Mouse (Mus musculus) limb, embryonic 11.5 days (tissue): ENCODE measurements around the gene Cstf3. TPM values are rescaled to one million over a fixed set of nuclear protein-coding genes. Genes with fewer than 3 reads are reported as not detected.

Source experiments
- ATAC-seq: fragments of 200-750 bp; cut with Nextera tagmentation; 2 replicates; pipeline ENCODE4 v1.8.0; 2017; ENCODE audit warnings: low read depth; ENCODE audit not compliant: insufficient number of reproducible peaks, low FRiP score, low TSS enrichment
- DNase-seq: peaks from one replicate; pipeline ENCODE4 v3.0.0-alpha.2; 2015; ENCODE audit warnings: low spot score
- H3K27ac ChIP-seq: fragments of 300-500 bp; sonication (generic); replicated peaks from 2 replicates; pipeline ENCODE4 v1.5.1; 2014; ENCODE audit warnings: low read depth, mild to moderate bottlenecking, low read length
- H3K27me3 ChIP-seq: fragments of 300-500 bp; sonication (generic); 2 replicates; pipeline ENCODE4 v1.6.1; 2014; ENCODE audit warnings: mild to moderate bottlenecking, low read length, mixed read lengths; ENCODE audit not compliant: control insufficient read depth, insufficient read depth
- H3K36me3 ChIP-seq: fragments of 300-500 bp; sonication (generic); 2 replicates; pipeline ENCODE4 v1.6.1; 2014; ENCODE audit warnings: mild to moderate bottlenecking, low read length, moderate library complexity, mixed read lengths; ENCODE audit not compliant: control insufficient read depth, insufficient read depth
- H3K4me1 ChIP-seq: fragments of 300-500 bp; sonication (generic); 2 replicates; pipeline ENCODE4 v1.6.1; 2014; ENCODE audit warnings: low read length, mixed read lengths; ENCODE audit not compliant: control insufficient read depth, insufficient read depth
- H3K4me2 ChIP-seq: fragments of 300-500 bp; sonication (generic); 2 replicates; pipeline ENCODE4 v1.6.1; 2014; ENCODE audit warnings: low read depth, mild to moderate bottlenecking, moderate library complexity; ENCODE audit not compliant: severe bottlenecking
- H3K4me3 ChIP-seq: fragments of 300-500 bp; sonication (generic); 2 replicates; pipeline ENCODE4 v1.5.1; 2014; ENCODE audit warnings: low read depth, low read length
- H3K9ac ChIP-seq: fragments of 300-500 bp; sonication (generic); 2 replicates; pipeline ENCODE4 v1.6.1; 2014; ENCODE audit warnings: mild to moderate bottlenecking, low read length
- H3K9me3 ChIP-seq: fragments of 300-500 bp; sonication (generic); 2 replicates; pipeline ENCODE4 v1.6.1; 2016; ENCODE audit warnings: low read length; ENCODE audit not compliant: control insufficient read depth
- WGBS: fragments of 180-500 bp; shearing (Covaris S2); extraction: QIAGEN DNeasy Blood & Tissue Kit; methylation state at CpG from one replicate; pipeline ENCODE4 v1.1.7; 2014; 5-methylcytosine and 5-hydroxymethylcytosine counted together
- polyA plus RNA-seq: library from polyadenylated mRNA; unstranded; fragments of >200 nt; fragmentation: Nextera tagmentation; extraction: Ambion mirVana; gene quantifications from 2 replicates; pipeline ENCODE4 v1.2.1, GENCODE M21; 2014

Gene Cstf3
- polyA plus RNA-seq, 1 experiment from 2014 or later, result 87.9 TPM

DNA sequence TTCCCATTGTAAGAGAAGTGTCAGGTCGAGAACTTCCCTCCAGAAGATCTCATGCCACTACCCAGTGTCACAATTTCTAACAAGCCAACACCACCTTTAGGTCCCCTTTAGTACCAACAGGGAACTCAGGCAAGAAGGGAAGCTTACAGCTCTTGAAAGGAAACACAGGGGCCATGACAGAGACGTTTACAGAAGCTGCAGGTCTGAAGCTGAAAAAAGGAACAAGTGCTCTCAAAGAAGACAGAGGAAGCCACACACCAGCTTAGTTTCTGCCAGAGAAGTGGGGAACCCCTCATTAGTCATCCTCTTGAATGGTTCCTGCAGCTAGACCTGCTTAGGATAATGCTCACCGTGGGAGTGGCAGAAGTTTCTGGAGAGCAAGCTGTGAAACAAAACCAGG lies 96.9 kb downstream of the Cstf3 start:
- Histone ChIP-seq H3K27me3 (no peaks in the 10 kb centered on the region), H3K36me3 (peaks cover 2% of the 10 kb centered on the region; the same call in 1 of the 2 replicates), H3K9ac (no peak overlapping the region), H3K27ac (no peak overlapping the region), H3K4me2 (no peak overlapping the region), H3K4me1 (no peaks in the 10 kb centered on the region), H3K4me3 (no peak overlapping the region), H3K9me3 (no peaks in the 10 kb centered on the region)
- 74% methylated on average over 3 of the region's 3 CpGs for WGBS
- no peak for DNase-seq
- ATAC-seq, result no peak

- Histone ChIP-seq H3K4me1 (no peaks in the 10 kb centered on the region), H3K9me3 (no peaks in the 10 kb centered on the region), H3K36me3 (peaks cover 2% of the 10 kb centered on the region; the same call in 1 of the 2 replicates), H3K27ac (no peak overlapping the region), H3K4me3 (no peak overlapping the region), H3K9ac (no peak overlapping the region), H3K4me2 (no peak overlapping the region), H3K27me3 (no peaks in the 10 kb centered on the region)
- 80% methylated on average over 3 of the region's 3 CpGs for WGBS
- ATAC-seq (no peak), DNase-seq (no peak)
Measured at GRCm38 (mm10) chr2:104688321-104688720, 98.0 kb downstream of the Cstf3 start.

- Histone ChIP-seq H3K4me3 (no peak overlapping the region), H3K9ac (no peak overlapping the region), H3K4me1 (no peaks in the 10 kb centered on the region), H3K27ac (no peak overlapping the region), H3K27me3 (no peaks in the 10 kb centered on the region), H3K36me3 (peaks cover 2% of the 10 kb centered on the region; the same call in 1 of the 2 replicates), H3K4me2 (no peak overlapping the region), H3K9me3 (no peaks in the 10 kb centered on the region)
- no peak for DNase-seq
- 86% methylated on average over 8 of the region's 8 CpGs for WGBS
- ATAC-seq, result no peak
Measured at GRCm38 (mm10) chr2:104688724-104689123, 98.4 kb downstream of the Cstf3 start.

DNA sequence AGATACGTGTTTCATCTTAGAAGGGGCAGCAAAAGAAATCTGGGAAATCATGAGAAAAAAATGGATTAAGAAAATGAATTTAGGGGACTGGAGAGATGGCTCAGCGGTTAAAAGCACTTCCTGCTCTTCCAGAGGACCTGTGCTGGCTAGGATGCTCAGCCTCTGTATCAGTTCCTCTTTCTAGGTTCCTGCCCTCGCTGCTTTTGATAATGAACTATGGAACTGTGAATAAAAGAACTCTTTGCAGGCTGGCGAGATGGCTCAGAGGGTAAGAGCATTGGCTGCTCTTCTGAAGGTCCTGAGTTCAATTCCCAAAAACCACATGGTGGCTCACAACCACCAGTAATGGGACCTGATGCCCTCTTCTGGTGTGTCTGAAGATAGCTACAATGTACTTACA lies 100.4 kb downstream of the Cstf3 start:
- DNase-seq, result no peak
- H3K36me3 ChIP-seq, result no peaks in the 10 kb centered on the region
- no peak overlapping the region for H3K4me3 ChIP-seq
- ATAC-seq, result no peak
- H3K9me3 ChIP-seq, result no peaks in the 10 kb centered on the region
- no peak overlapping the region for H3K27ac ChIP-seq
- H3K4me1 ChIP-seq, result no peaks in the 10 kb centered on the region
- no peak overlapping the region for H3K9ac ChIP-seq
- WGBS, result 86% methylated on average over 4 of the region's 4 CpGs
- H3K27me3 ChIP-seq, result no peaks in the 10 kb centered on the region
- H3K4me2 ChIP-seq, result no peak overlapping the region

DNA sequence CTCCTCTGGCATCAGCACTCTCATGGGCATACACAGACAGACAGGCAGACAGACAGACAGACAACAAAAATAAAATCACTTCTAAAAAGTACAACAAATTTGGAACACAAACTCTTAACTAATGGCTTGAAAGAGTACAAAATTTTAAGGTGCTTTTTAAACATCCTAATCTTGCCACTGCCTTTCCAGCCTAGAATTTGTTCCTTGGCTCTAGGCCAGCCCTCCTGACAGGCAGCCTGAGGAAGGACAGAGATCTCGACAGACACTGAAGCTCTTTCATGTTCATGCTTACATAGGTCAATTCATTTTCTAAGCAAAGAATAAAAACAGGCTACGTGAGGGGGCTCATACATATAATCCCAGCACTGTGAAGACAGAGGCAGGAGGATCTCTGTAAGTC lies 102.2 kb downstream of the Cstf3 start:
- 86% methylated on average over 2 of the region's 2 CpGs for WGBS
- Histone ChIP-seq H3K27ac (no peak overlapping the region), H3K9ac (no peak overlapping the region), H3K4me3 (no peak overlapping the region), H3K36me3 (no peaks in the 10 kb centered on the region), H3K27me3 (no peaks in the 10 kb centered on the region), H3K4me2 (no peak overlapping the region), H3K9me3 (no peaks in the 10 kb centered on the region), H3K4me1 (no peaks in the 10 kb centered on the region)
- no peak for DNase-seq
- no peak for ATAC-seq

- ATAC-seq (no peak), DNase-seq (no peak)
- H3K4me3 ChIP-seq, result no peak overlapping the region
- no peak overlapping the region for H3K4me2 ChIP-seq
- H3K9me3 ChIP-seq, result no peaks in the 10 kb centered on the region
- H3K27me3 ChIP-seq, result no peaks in the 10 kb centered on the region
- no peak overlapping the region for H3K9ac ChIP-seq
- no peaks in the 10 kb centered on the region for H3K36me3 ChIP-seq
- no peak overlapping the region for H3K27ac ChIP-seq
- 77% methylated on average over 11 of the region's 11 CpGs for WGBS
- no peaks in the 10 kb centered on the region for H3K4me1 ChIP-seq
Measured at GRCm38 (mm10) chr2:104699659-104700058, 109.3 kb downstream of the Cstf3 start.

DNA sequence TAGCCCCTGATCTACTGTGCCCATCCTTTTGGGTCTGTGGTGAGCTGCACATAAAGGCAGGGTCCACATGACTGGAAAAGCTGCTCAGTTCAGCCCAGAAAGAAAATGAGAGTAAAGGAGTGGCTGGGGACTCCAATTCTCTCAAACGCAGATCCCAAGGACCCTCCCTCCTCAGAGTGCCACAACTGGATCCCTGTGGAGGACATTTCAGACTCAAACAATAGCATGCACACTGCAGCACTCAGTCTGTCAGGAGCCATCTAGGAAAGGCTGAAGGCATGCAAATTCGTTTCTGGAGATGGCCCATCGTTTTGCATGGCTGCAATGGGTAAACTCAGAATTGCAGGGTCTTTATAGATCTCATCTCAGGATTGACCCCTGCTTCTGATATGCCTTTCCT lies 112.8 kb downstream of the Cstf3 start:
- ATAC-seq (no peak), DNase-seq (no peak)
- 80% methylated on average over 3 of the region's 3 CpGs for WGBS
- Histone ChIP-seq H3K9me3 (no peaks in the 10 kb centered on the region), H3K9ac (no peak overlapping the region), H3K27ac (no peak overlapping the region), H3K36me3 (no peaks in the 10 kb centered on the region), H3K4me1 (no peaks in the 10 kb centered on the region), H3K4me2 (no peak overlapping the region), H3K27me3 (no peaks in the 10 kb centered on the region), H3K4me3 (no peak overlapping the region)

GRCm38 (mm10) chr2:104704355-104704754 lies 114.0 kb downstream of the Cstf3 start:
- H3K27me3 ChIP-seq, result no peaks in the 10 kb centered on the region
- no peaks in the 10 kb centered on the region for H3K36me3 ChIP-seq
- DNase-seq (no peak), ATAC-seq (no peak)
- H3K4me3 ChIP-seq, result no peak overlapping the region
- no peaks in the 10 kb centered on the region for H3K9me3 ChIP-seq
- WGBS, result 94% methylated on average over 3 of the region's 3 CpGs
- H3K4me2 ChIP-seq, result no peak overlapping the region
- no peak overlapping the region for H3K9ac ChIP-seq
- no peaks in the 10 kb centered on the region for H3K4me1 ChIP-seq
- no peak overlapping the region for H3K27ac ChIP-seq

GRCm38 (mm10) chr2:104709786-104710337 lies 119.5 kb downstream of the Cstf3 start:
- Histone ChIP-seq H3K9ac (no peak overlapping the region), H3K4me3 (no peak overlapping the region), H3K9me3 (no peaks in the 10 kb centered on the region), H3K4me2 (no peak overlapping the region), H3K27me3 (no peaks in the 10 kb centered on the region), H3K36me3 (no peaks in the 10 kb centered on the region), H3K27ac (no peak overlapping the region), H3K4me1 (no peaks in the 10 kb centered on the region)
- 75% methylated on average over 6 of the region's 6 CpGs for WGBS
- DNase-seq (no peak), ATAC-seq (no peak)
